Mouse (Mus musculus): ENCODE measurements at regions not wholly inside any gene's neighbourhood (a gene's known extent, or its start where the extent isn't known, plus 50 kb on each side); places are given as distances from the start of the nearest gene placed in this dataset.

DNA sequence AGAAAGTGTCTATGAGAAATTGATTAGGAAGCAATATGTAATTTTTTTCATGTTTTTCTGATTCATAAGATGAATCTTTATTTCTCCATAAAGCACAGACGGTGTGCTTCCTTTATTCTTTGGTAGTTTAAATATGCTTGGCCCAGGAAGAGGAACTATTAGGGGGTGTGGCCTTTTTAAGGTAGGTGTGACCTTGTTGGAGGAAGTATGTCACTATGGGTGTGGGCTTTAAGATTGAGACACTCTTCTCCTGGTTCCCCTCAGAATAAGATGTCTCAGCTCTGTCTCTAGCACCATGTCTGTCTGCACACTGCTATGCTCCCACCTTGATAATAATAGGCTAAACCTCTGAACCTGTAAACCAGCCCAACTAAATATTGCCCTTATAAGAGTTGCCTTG lies 54.8 kb upstream of the Ccdc88a start:
- no peak overlapping the region for H3K9ac ChIP-seq (ENCODE audit: low read depth, low read length)
- no peaks in the 10 kb centered on the region for H3K4me1 ChIP-seq (ENCODE audit: control insufficient read depth, insufficient read depth, low read length)
- H3K4me3 ChIP-seq: no peak overlapping the region
- H3K27ac ChIP-seq: no peak overlapping the region
- DNase-seq: no peak
- H3K27me3 ChIP-seq (ENCODE audit: control insufficient read depth, insufficient read depth, low read length): no peaks in the 10 kb centered on the region
- 68% methylated on average over 1 of the region's 1 CpGs for WGBS
- no peaks in the 10 kb centered on the region for H3K79me2 ChIP-seq (replicated peaks; ENCODE audit: control insufficient read depth, insufficient read depth, low read length)
- no peak for TF ChIP-seq CTCF (IDR thresholded peaks at IDR 0.05)
- TF ChIP-seq EP300 (IDR thresholded peaks at IDR 0.05; ENCODE audit: insufficient read depth, low read depth, low read length): no peak
- TF ChIP-seq POLR2A (IDR thresholded peaks at IDR 0.05; ENCODE audit: insufficient read depth, low read depth, low read length): no peak
- intact Hi-C loops (cut with DNase I): no loop called here
- H3K36me3 ChIP-seq (ENCODE audit: control insufficient read depth, insufficient read depth, low read length): no peaks in the 10 kb centered on the region

DNA sequence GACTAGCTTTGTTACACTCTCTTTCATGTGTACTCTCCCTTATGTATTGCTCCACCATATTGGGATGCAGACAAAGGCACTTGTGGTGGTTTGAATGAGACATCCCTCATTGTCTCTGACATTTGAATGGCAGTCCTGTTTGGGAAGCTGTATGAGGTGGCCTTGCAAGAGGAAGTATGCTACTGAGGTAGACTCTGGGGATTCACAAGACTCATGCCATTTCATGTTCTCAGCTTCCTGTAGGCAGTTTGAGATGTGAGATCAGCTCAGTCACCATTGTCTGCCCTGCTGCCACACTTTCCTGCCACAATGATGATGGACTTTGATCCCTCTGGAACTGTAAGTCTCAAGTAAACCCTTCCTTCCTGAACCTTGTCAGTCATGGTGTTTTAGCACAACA lies 62.9 kb upstream of the Ccdc88a start:
- Histone ChIP-seq H3K36me3 (ENCODE audit: control insufficient read depth, insufficient read depth, low read length) (no peaks in the 10 kb centered on the region), H3K4me1 (ENCODE audit: control insufficient read depth, insufficient read depth, low read length) (no peaks in the 10 kb centered on the region), H3K9ac (ENCODE audit: low read depth, low read length) (no peak overlapping the region), H3K27me3 (ENCODE audit: control insufficient read depth, insufficient read depth, low read length) (no peaks in the 10 kb centered on the region), H3K4me3 (no peak overlapping the region), H3K79me2 (replicated peaks; ENCODE audit: control insufficient read depth, insufficient read depth, low read length) (no peaks in the 10 kb centered on the region), H3K27ac (no peak overlapping the region)
- TF ChIP-seq EP300 (IDR thresholded peaks at IDR 0.05; ENCODE audit: insufficient read depth, low read depth, low read length) (no peak), CTCF (IDR thresholded peaks at IDR 0.05) (no peak), POLR2A (IDR thresholded peaks at IDR 0.05; ENCODE audit: insufficient read depth, low read depth, low read length) (no peak)
- no peak for DNase-seq
- intact Hi-C loops (cut with DNase I): no loop called here

DNA sequence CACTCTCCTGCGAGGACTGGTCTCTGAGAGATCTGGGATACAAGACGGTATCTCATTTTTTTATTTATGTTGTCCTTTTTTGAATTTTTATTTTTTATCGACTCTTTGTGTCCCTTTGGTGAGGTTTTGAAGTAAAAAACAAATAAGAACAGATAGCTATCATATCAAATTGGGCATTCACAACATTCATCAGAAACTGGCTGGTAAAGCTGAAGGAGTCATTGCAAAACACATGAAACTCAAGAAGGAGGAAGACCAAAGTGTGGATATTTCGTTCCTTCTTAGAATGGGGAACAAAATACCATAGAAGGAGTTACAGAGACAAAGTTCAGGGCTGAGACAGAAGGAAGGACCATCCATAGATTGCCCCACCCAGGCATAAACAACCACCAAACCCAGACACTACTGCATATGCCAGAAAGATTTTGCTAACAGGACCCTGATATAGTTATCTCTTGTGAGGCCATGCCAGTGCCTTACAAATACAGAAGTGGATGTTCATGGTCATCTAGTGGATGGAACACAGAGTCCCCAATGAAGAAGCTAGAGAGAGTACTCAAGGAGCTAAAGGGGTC lies 60.9 kb upstream of the Cfap36 start:
- Histone ChIP-seq H3K4me1 (ENCODE audit: control insufficient read depth, insufficient read depth, low read length) (no peaks in the 10 kb centered on the region), H3K9ac (ENCODE audit: low read depth, low read length) (no peak overlapping the region), H3K27ac (no peak overlapping the region), H3K4me3 (no peak overlapping the region), H3K79me2 (replicated peaks; ENCODE audit: control insufficient read depth, insufficient read depth, low read length) (no peaks in the 10 kb centered on the region), H3K27me3 (ENCODE audit: control insufficient read depth, insufficient read depth, low read length) (no peaks in the 10 kb centered on the region), H3K36me3 (ENCODE audit: control insufficient read depth, insufficient read depth, low read length) (no peaks in the 10 kb centered on the region)
- 80% methylated on average over 4 of the region's 4 CpGs for WGBS
- peak in 1 of 2 experiments; percentile 3 for DNase-seq
- intact Hi-C loops (cut with DNase I): no loop called here
- TF ChIP-seq POLR2A (IDR thresholded peaks at IDR 0.05; ENCODE audit: insufficient read depth, low read depth, low read length) (no peak), EP300 (IDR thresholded peaks at IDR 0.05; ENCODE audit: insufficient read depth, low read depth, low read length) (no peak), CTCF (IDR thresholded peaks at IDR 0.05) (no peak)

DNA sequence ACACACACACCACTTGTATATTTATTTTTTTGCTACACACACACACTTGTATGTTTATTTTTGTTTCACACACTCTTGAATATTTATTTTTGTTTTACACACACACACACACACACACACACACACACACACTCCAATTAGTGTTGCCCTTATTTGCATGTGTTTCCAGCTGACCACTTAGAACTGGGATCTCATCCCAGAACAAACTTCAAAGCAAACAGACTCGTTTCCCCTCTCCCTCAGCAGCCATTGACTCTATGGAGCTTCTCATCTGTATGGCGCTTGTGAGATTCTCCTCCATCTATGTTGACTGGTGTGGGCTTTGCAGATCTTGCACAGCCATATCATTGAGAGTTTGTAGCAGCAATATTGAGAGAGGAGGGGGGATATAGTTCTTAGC lies 53.3 kb upstream of the Cfap36 start:
- H3K36me3 ChIP-seq (ENCODE audit: control insufficient read depth, insufficient read depth, low read length): no peaks in the 10 kb centered on the region
- H3K27me3 ChIP-seq (ENCODE audit: control insufficient read depth, insufficient read depth, low read length): no peaks in the 10 kb centered on the region
- no peak for DNase-seq
- no peaks in the 10 kb centered on the region for H3K4me1 ChIP-seq (ENCODE audit: control insufficient read depth, insufficient read depth, low read length)
- H3K79me2 ChIP-seq (replicated peaks; ENCODE audit: control insufficient read depth, insufficient read depth, low read length): no peaks in the 10 kb centered on the region
- intact Hi-C loops (cut with DNase I): no loop called here
- no peak overlapping the region for H3K27ac ChIP-seq
- TF ChIP-seq EP300 (IDR thresholded peaks at IDR 0.05; ENCODE audit: insufficient read depth, low read depth, low read length): no peak
- H3K9ac ChIP-seq (ENCODE audit: low read depth, low read length): no peak overlapping the region
- WGBS: 38% methylated on average over 2 of the region's 2 CpGs
- no peak overlapping the region for H3K4me3 ChIP-seq

Data from heart, adult 2 months (tissue).